Mouse (Mus musculus): ENCODE measurements at regions not wholly inside any gene's neighbourhood (a gene's known extent, or its start where the extent isn't known, plus 50 kb on each side); places are given as distances from the start of the nearest gene placed in this dataset.
"Not testable (repeated sequence)": the region's sequence is repeated elsewhere in the genome, so short reads cannot be mapped to it uniquely, and the experiment has no call there.

- no peak for DNase-seq
Observed at GRCm38 (mm10) chr10:112521388-112521787, 250.5 kb downstream of the Kcnc2 start.

DNA sequence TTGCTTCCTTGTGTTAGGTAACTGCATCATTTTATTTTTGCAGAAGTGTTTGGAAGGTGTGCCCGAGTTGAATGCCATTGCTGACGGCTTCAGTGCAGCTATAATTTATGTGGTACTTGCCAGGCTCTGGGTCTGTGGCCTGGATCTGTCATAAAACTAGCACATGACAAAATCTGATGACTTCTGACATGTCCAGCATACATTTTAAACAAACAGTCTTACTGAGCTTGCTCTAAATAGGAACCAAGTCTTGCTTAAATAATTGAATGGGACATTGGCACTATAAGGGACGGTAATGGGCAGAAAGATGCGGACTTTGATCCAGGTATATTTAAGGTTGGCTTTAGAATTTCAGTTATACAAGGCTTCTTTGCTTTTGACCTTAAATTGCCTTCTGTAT, 272.1 kb downstream of the Kcnc2 start:
- no peak for DNase-seq

- DNase-seq = no peak
Observed at GRCm38 (mm10) chr10:112571772-112572551, 301.0 kb downstream of the Kcnc2 start.

DNA sequence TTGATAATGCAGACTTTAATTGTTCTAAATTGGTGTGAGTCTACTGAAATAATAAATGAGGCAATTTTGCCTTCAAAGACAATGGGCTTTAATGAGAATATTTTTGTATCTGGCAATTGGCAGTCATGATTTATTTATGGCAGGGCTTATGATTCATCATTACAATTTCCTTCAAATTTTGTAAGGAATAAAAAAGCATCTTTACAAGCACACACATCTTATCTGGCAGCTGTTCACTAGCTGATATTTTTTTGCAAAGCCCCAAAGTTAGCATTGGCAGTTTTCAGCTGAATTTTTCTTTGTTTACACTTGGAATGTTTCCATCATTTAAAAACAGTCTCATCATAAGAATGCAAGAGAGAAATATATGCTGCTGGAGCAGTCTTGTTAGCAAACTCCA, 301.6 kb downstream of the Kcnc2 start:
- no peak for DNase-seq

DNA sequence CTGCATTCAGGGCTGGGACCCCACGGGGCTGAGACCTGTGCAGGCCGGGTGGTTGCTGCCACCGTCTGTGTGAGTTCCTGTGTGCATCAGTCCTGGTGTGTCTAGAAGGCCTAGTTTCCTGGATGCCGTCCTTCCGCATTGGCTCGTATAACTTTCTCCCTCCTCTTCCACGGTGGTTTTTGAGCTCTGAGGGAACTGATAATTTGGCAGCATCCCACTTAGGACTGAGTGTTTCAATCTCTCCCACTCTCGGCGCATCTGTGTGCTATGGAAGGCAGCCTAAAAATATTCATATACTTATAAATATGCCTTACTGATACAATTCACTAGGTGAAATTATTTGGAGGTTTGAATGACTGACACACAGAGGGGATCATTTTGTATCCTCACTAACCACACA, 314.0 kb downstream of the Kcnc2 start:
- no peak for DNase-seq

DNA sequence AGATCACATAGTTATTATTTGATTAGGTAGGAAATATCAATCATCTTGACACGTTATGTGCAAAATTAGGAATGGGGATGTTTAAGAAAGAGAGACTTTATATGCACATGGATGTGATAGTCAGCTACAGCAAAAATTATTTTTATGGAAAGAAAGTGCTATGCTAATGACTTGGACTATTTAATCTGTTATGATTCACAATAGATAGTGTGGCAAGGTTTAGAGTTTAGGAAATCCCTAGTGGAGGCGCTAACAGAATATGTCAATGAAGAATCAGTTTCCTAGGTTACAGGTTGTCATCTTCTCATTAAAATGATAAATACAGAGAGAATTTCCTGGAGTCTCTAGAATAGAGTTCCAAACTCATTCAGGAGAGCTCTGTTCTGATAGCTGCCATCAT, 323.4 kb downstream of the Kcnc2 start:
- DNase-seq = no peak

GRCm38 (mm10) chr10:112605592-112605991, 323.2 kb downstream of the Atxn7l3b start:
- no peak for DNase-seq

DNA sequence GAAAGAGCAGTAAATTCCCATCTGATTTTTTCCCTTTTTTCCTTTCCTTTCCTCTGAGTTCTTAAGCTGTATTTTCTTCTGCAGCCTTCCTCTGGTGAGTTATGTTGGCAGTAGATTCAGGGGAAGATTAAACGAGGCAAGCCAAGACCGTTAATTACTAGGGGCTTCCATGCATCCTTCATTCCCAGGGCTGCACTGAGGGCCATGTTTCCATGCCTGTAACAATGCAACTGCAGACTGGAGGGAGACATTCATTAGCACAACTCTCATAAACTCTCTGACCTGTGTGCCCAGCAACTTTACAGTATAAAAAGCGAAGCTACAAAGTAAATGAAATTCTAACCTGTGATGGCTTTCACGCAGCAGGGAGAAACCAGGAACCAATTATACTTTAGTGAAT, 321.2 kb downstream of the Atxn7l3b start:
- DNase-seq = no peak

DNA sequence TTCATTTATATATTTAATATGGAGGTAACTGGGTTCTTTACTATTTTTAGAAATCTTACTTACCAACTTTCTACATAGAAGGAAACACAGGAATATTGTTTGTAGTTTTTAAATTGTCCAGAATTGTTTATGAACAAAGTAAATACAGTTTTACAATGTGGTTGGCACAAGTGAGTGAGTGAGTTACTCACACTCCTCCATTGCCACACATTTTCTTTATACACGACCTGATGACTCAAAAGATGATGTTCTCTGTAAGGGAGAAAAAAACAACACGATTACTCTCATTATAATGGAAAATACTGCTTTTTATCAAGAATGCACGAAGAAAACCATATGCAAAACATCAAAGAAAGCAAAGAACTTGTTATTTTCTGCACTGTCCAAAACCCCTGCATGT, 317.1 kb downstream of the Atxn7l3b start:
- no peak for DNase-seq

GRCm38 (mm10) chr10:112613751-112614150, 315.1 kb downstream of the Atxn7l3b start:
- DNase-seq = no peak

GRCm38 (mm10) chr10:112614226-112614625, 314.6 kb downstream of the Atxn7l3b start:
- DNase-seq = no peak

DNA sequence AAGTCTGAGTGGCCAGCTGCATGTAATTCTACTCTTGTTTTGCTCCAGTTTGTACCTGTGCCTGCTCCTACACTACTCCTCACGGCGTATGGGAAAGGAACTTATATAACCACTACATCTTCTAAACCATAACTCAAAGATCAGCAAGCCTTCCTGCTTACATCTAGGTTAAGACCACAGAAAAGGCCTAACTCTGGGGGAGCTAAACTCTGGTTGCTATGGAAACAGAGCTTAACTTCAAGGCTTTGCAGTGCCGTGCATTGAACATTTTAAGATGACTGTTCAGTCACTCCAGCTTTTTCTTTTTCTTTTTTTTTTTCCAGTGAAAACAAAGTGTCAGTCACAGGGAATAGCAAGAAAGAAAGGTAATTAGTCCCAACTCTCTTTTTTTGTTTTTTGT, 309.1 kb downstream of the Atxn7l3b start:
- DNase-seq = no peak

DNA sequence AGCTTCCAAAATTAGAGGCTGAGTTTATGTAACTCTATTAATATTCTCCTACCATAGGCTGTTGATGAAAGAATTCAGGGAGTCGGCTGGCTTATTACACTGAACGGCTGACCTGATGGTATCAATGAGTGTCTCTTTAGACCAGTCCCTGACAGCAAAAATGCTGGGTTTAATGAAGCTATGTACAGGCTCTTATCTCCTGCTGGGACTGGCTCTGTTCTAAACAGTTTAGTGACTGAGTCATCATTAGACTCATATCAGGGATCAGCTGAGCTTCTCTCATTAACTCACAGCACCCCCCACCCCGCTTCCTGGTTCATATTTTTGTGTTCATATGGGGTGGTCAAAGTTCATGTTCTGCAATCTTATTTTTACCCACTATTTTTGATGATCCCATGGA, 299.0 kb downstream of the Atxn7l3b start:
- DNase-seq = no peak

DNA sequence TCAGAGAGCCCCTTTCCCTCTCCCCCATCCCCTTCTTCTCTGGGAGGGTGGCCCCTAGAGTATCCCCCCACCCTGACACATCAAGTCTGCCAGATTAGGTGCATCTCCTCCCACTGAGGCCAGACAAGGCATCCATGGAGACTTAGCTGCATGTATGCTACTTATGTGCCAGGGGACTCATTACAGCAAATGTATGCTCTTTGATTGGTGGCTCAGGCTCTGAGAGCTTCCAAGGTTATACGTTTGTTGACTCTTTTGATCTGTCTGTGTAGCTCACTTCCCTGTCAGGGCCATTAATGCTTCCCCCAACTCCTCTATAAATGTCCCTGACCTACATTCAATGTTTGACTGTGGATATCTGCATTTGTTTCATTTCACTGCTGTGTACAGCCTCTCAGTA, 293.6 kb downstream of the Atxn7l3b start:
- DNase-seq = peak; percentile 2

- no peak for DNase-seq
Observed at GRCm38 (mm10) chr10:112636574-112636973, 292.2 kb downstream of the Atxn7l3b start.

- DNase-seq = not testable (repeated sequence)
Observed at GRCm38 (mm10) chr10:112640551-112640950, 288.2 kb downstream of the Atxn7l3b start.

GRCm38 (mm10) chr10:112648986-112649385, 279.8 kb downstream of the Atxn7l3b start:
- no peak for DNase-seq
